Mouse (Mus musculus) naive thymus-derived CD4-positive, alpha-beta T cell, adult 2 months (primary cell): Measurements from ENCODE around the gene Ddc.

Experiments used
- DNase-seq: peaks from one replicate; pipeline ENCODE4 v3.0.0-alpha.2; 2011; ENCODE audit warnings: low read depth

Gene Ddc

GRCm38 (mm10) chr11:11823980-11824911, 73.7 kb downstream of the Ddc start:
- no peak for DNase-seq

GRCm38 (mm10) chr11:11822181-11823095, 75.5 kb downstream of the Ddc start:
- no peak for DNase-seq

- DNase-seq = no peak
Observed at GRCm38 (mm10) chr11:11821387-11821975, 76.5 kb downstream of the Ddc start.

- no peak for DNase-seq
Observed at GRCm38 (mm10) chr11:11820737-11821136, 77.2 kb downstream of the Ddc start.

GRCm38 (mm10) chr11:11820251-11820650, 77.7 kb downstream of the Ddc start:
- peak; percentile 90 for DNase-seq

- DNase-seq = no peak
Observed at GRCm38 (mm10) chr11:11819206-11819605, 78.7 kb downstream of the Ddc start.

- DNase-seq = no peak
Observed at GRCm38 (mm10) chr11:11818797-11819196, 79.1 kb downstream of the Ddc start.

GRCm38 (mm10) chr11:11815737-11816136, 82.2 kb downstream of the Ddc start:
- no peak for DNase-seq

GRCm38 (mm10) chr11:11811906-11812480, 86.0 kb downstream of the Ddc start:
- peak; percentile 87 for DNase-seq

- DNase-seq = no peak
Observed at GRCm38 (mm10) chr11:11809404-11810175, 88.4 kb downstream of the Ddc start.

- DNase-seq = peak; percentile 99
Observed at GRCm38 (mm10) chr11:11808820-11809403, 89.0 kb downstream of the Ddc start, which contains the start of gene Fignl1. Gene Fignl1, minus strand, starts transcription at chr11:11808962.

GRCm38 (mm10) chr11:11808035-11808819, 89.7 kb downstream of the Ddc start:
- DNase-seq = no peak

- no peak for DNase-seq
Observed at GRCm38 (mm10) chr11:11805951-11806350, 92.0 kb downstream of the Ddc start.

GRCm38 (mm10) chr11:11804421-11804820, 93.5 kb downstream of the Ddc start:
- DNase-seq = no peak

GRCm38 (mm10) chr11:11801067-11801466, 96.9 kb downstream of the Ddc start:
- no peak for DNase-seq

- DNase-seq = no peak
Observed at GRCm38 (mm10) chr11:11800304-11800703, 97.6 kb downstream of the Ddc start.

- DNase-seq = no peak
Observed at GRCm38 (mm10) chr11:11798690-11799089, 99.3 kb downstream of the Ddc start.

- no peak for DNase-seq
Observed at GRCm38 (mm10) chr11:11794626-11795025, 103.3 kb downstream of the Ddc start.

- peak; percentile 88 for DNase-seq
Observed at GRCm38 (mm10) chr11:11788521-11788974, 109.4 kb downstream of the Ddc start.

GRCm38 (mm10) chr11:11785457-11785856, 112.5 kb downstream of the Ddc start:
- no peak for DNase-seq
